Mouse (Mus musculus) embryonic fibroblast, embryonic 13.5 days (primary cell): ENCODE measurements around the gene Ppp1r18.

Experiments used
- CTCF ChIP-seq: IDR thresholded peaks from 2 replicates; pipeline ENCODE4 v1.5.1; 2011; ENCODE audit warnings: mild to moderate bottlenecking, control low read depth, low read length, moderate library complexity, borderline replicate concordance; ENCODE audit not compliant: insufficient read depth
- POLR2A ChIP-seq: IDR thresholded peaks from 2 replicates; pipeline ENCODE4 v1.6.1; 2011; ENCODE audit warnings: low read depth, mild to moderate bottlenecking, control low read depth, low read length, moderate library complexity

DNA sequence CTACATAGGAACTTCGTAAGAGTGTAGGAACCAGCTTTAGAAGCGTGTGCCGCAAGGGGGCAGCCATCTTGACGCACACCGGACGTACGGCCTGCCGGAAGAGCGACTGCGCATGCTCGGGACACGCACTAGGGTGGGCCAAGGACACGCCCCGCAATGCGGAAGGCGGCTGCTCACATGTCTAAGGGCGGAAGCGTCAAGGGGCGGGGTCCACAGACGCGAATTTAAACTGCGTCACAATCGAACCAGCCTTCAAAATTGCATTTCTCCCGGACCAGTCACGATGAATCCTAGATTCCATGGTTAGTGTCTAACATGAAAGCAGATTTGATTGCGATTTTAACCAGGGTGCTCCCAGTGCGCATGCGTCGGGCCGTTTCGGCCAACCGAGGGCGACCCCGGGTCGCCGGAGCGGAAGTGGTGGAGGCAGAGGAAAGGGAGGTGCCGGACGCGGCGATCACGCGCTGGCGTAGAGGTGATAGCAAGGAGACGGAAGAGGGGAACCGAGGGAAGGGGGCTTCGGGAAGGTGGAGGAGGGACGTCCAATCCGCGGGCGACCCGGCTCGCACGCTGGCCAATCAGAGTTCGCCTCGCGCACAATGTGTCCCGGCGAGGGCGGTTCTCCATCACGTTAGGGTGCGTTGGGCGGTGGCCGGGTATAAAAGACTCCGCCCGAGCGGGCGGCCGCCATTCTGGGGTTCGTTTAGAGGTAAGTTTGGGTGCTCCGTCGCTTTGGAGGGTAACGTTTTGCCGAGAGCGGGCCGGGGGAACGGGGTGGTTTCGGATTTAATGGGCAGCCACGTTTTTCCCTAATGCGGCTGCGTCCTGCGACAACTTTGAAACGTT, 51.1 kb downstream of the Ppp1r18 start, which contains the start of the genes Mrps18b and Ppp1r10:
- TF ChIP-seq CTCF (peak; percentile 63; the same call in 1 of the 2 replicates), POLR2A (peak; percentile 88)
